Mouse (Mus musculus) forebrain, embryonic 14.5 days (tissue): ENCODE data around the gene Haao. TPM values are rescaled to one million over a fixed set of nuclear protein-coding genes. Genes with fewer than 3 reads are reported as not detected.

Source experiments
- ATAC-seq: fragments of 200-750 bp; cut with Nextera tagmentation; 2 replicates; pipeline ENCODE4 v1.8.0; 2017; ENCODE audit warnings: mild to moderate bottlenecking, moderate library complexity
- DNase-seq: peaks from one replicate; pipeline ENCODE4 v3.0.0-alpha.2; 2015; ENCODE audit warnings: low spot score
- H3K27ac ChIP-seq: fragments of 300-500 bp; sonication (generic); 2 replicates; pipeline ENCODE4 v1.5.1; 2014; ENCODE audit warnings: low read depth, mild to moderate bottlenecking, control low read depth, low read length, moderate library complexity
- H3K27me3 ChIP-seq: fragments of 300-500 bp; sonication (generic); replicated peaks from 2 replicates; pipeline ENCODE4 v1.6.1; 2014; ENCODE audit warnings: low read length, control low read depth, mixed read lengths; ENCODE audit not compliant: control insufficient read depth, insufficient read depth
- H3K36me3 ChIP-seq: fragments of 300-500 bp; sonication (generic); 2 replicates; pipeline ENCODE4 v1.6.1; 2014; ENCODE audit warnings: low read length, control low read depth; ENCODE audit not compliant: control insufficient read depth, insufficient read depth
- H3K4me1 ChIP-seq: fragments of 300-500 bp; sonication (generic); 2 replicates; pipeline ENCODE4 v1.6.1; 2014; ENCODE audit warnings: antibody characterized with exemption, low read length, control low read depth; ENCODE audit not compliant: control insufficient read depth, insufficient read depth
- H3K4me2 ChIP-seq: fragments of 300-500 bp; sonication (generic); 2 replicates; pipeline ENCODE4 v1.6.1; 2014; ENCODE audit warnings: mild to moderate bottlenecking, control low read depth, low read length
- H3K4me3 ChIP-seq: fragments of 300-500 bp; sonication (generic); 2 replicates; pipeline ENCODE4 v1.5.1; 2014; ENCODE audit warnings: low read depth, low read length, control low read depth
- H3K9ac ChIP-seq: fragments of 300-500 bp; sonication (generic); 2 replicates; pipeline ENCODE4 v1.6.1; 2014; ENCODE audit warnings: mild to moderate bottlenecking, low read length, control low read depth, moderate library complexity
- H3K9me3 ChIP-seq: fragments of 300-500 bp; sonication (generic); replicated peaks from 2 replicates; pipeline ENCODE4 v1.6.1; 2016; ENCODE audit warnings: low read length, control low read depth, mixed read lengths; ENCODE audit not compliant: control insufficient read depth
- WGBS: fragments of 180-500 bp; shearing (Covaris S2); extraction: QIAGEN DNeasy Blood & Tissue Kit; methylation state at CpG from one replicate; pipeline ENCODE4 v1.1.7; 2014; 5-methylcytosine and 5-hydroxymethylcytosine counted together
- polyA plus RNA-seq: library from polyadenylated mRNA; unstranded; fragments of >200 nt; fragmentation: Nextera tagmentation; extraction: Ambion mirVana; gene quantifications from 2 replicates; pipeline ENCODE4 v1.2.1, GENCODE M21; 2014

The Haao gene
- polyA plus RNA-seq, 1 experiment from 2014 or later, result 0.53 TPM

GRCm38 (mm10) chr17:83836048-83836447, 11.7 kb downstream of the Haao start:
- Histone ChIP-seq H3K9me3 (no peaks in the 10 kb centered on the region), H3K36me3 (no peaks in the 10 kb centered on the region), H3K9ac (no peak overlapping the region), H3K4me1 (no peaks in the 10 kb centered on the region; the same call in 1 of the 2 replicates), H3K4me3 (no peak overlapping the region), H3K27me3 (no peaks in the 10 kb centered on the region), H3K4me2 (no peak overlapping the region), H3K27ac (no peak overlapping the region)
- DNase-seq (no peak), ATAC-seq (no peak)
- 75% methylated on average over 3 of the region's 3 CpGs for WGBS

GRCm38 (mm10) chr17:83834120-83834519, 13.6 kb downstream of the Haao start:
- no peak overlapping the region for H3K4me3 ChIP-seq

GRCm38 (mm10) chr17:83830616-83831292, 17.0 kb downstream of the Haao start:
- Histone ChIP-seq H3K27me3 (no peaks in the 10 kb centered on the region), H3K4me1 (no peaks in the 10 kb centered on the region), H3K9ac (no peak overlapping the region), H3K27ac (no peak overlapping the region), H3K9me3 (no peaks in the 10 kb centered on the region), H3K4me2 (no peak overlapping the region), H3K4me3 (no peak overlapping the region), H3K36me3 (no peaks in the 10 kb centered on the region)
- 89% methylated on average over 4 of the region's 4 CpGs for WGBS
- ATAC-seq (no peak; the same call in 1 of the 2 replicates), DNase-seq (no peak)

More at GRCm38 (mm10) chr17:83834120-83834519, 13.6 kb downstream of the Haao start:
- no peaks in the 10 kb centered on the region; the same call in 1 of the 2 replicates for H3K4me1 ChIP-seq
- ATAC-seq (0 out of 2 replicates have a peak, but pooled peaks have one; percentile 18), DNase-seq (peak; percentile 43)
- no peaks in the 10 kb centered on the region for H3K36me3 ChIP-seq
- no peak overlapping the region for H3K4me2 ChIP-seq
- H3K9me3 ChIP-seq, result no peaks in the 10 kb centered on the region
- no peak overlapping the region for H3K27ac ChIP-seq
- WGBS, result 49% methylated on average over 4 of the region's 4 CpGs
- H3K27me3 ChIP-seq, result no peaks in the 10 kb centered on the region
- H3K9ac ChIP-seq, result no peak overlapping the region

- H3K36me3 ChIP-seq, result no peaks in the 10 kb centered on the region
- H3K4me1 ChIP-seq, result no peaks in the 10 kb centered on the region
- no peaks in the 10 kb centered on the region for H3K9me3 ChIP-seq
- 80% methylated on average over 3 of the region's 3 CpGs for WGBS
- DNase-seq (no peak), ATAC-seq (no peak)
- H3K4me3 ChIP-seq, result no peak overlapping the region
- H3K4me2 ChIP-seq, result no peak overlapping the region
- no peaks in the 10 kb centered on the region for H3K27me3 ChIP-seq
- H3K27ac ChIP-seq, result no peak overlapping the region
- no peak overlapping the region for H3K9ac ChIP-seq
Observed at GRCm38 (mm10) chr17:83829356-83829755, 18.4 kb downstream of the Haao start.

- no peaks in the 10 kb centered on the region for H3K36me3 ChIP-seq
- ATAC-seq (no peak), DNase-seq (no peak)
- H3K9me3 ChIP-seq, result no peaks in the 10 kb centered on the region
- no peak overlapping the region for H3K4me2 ChIP-seq
- H3K9ac ChIP-seq, result no peak overlapping the region
- no peaks in the 10 kb centered on the region for H3K27me3 ChIP-seq
- H3K27ac ChIP-seq, result no peak overlapping the region
- H3K4me3 ChIP-seq, result no peak overlapping the region
- WGBS, result 94% methylated on average over 7 of the region's 7 CpGs
- H3K4me1 ChIP-seq, result peaks cover 5% of the 10 kb centered on the region; the same call in 1 of the 2 replicates
Observed at GRCm38 (mm10) chr17:83823835-83824234, 23.9 kb downstream of the Haao start.

GRCm38 (mm10) chr17:83821876-83822275, 25.9 kb downstream of the Haao start:
- DNase-seq (no peak), ATAC-seq (no peak)
- Histone ChIP-seq H3K4me1 (peaks cover 5% of the 10 kb centered on the region; the same call in 1 of the 2 replicates), H3K27me3 (no peaks in the 10 kb centered on the region), H3K4me3 (no peak overlapping the region), H3K36me3 (no peaks in the 10 kb centered on the region), H3K4me2 (no peak overlapping the region), H3K9me3 (no peaks in the 10 kb centered on the region), H3K27ac (no peak overlapping the region), H3K9ac (no peak overlapping the region)
- WGBS, result 87% methylated on average over 3 of the region's 3 CpGs

GRCm38 (mm10) chr17:83820701-83821100, 27.1 kb downstream of the Haao start:
- Histone ChIP-seq H3K27ac (peak overlapping the region; percentile 14; the same call in 1 of the 2 replicates), H3K4me1 (peaks cover 5% of the 10 kb centered on the region; the same call in 1 of the 2 replicates), H3K27me3 (no peaks in the 10 kb centered on the region), H3K4me2 (no peak overlapping the region), H3K9me3 (no peaks in the 10 kb centered on the region), H3K4me3 (no peak overlapping the region), H3K36me3 (no peaks in the 10 kb centered on the region), H3K9ac (no peak overlapping the region)
- DNase-seq (peak; percentile 45), ATAC-seq (peak; percentile 44; the same call in 1 of the 2 replicates)
- WGBS, result 65% methylated on average over 5 of the region's 5 CpGs

GRCm38 (mm10) chr17:83819503-83819902, 28.3 kb downstream of the Haao start:
- Histone ChIP-seq H3K27me3 (no peaks in the 10 kb centered on the region), H3K36me3 (no peaks in the 10 kb centered on the region), H3K4me1 (peaks cover 5% of the 10 kb centered on the region; the same call in 1 of the 2 replicates), H3K9ac (no peak overlapping the region), H3K4me2 (no peak overlapping the region), H3K9me3 (no peaks in the 10 kb centered on the region), H3K27ac (no peak overlapping the region), H3K4me3 (no peak overlapping the region)
- DNase-seq, result no peak
- no peak for ATAC-seq
- 77% methylated on average over 8 of the region's 8 CpGs for WGBS

- no peaks in the 10 kb centered on the region for H3K27me3 ChIP-seq
- WGBS, result 90% methylated on average over 7 of the region's 7 CpGs
- peaks cover 5% of the 10 kb centered on the region; the same call in 1 of the 2 replicates for H3K4me1 ChIP-seq
- H3K9me3 ChIP-seq, result no peaks in the 10 kb centered on the region
- no peak overlapping the region for H3K4me2 ChIP-seq
- DNase-seq (no peak), ATAC-seq (no peak)
- H3K4me3 ChIP-seq, result no peak overlapping the region
- H3K27ac ChIP-seq, result no peak overlapping the region
- no peaks in the 10 kb centered on the region for H3K36me3 ChIP-seq
- no peak overlapping the region for H3K9ac ChIP-seq
Observed at GRCm38 (mm10) chr17:83816996-83817395, 30.8 kb downstream of the Haao start.
